Mouse (Mus musculus) hindbrain, embryonic 16.5 days (tissue): ENCODE measurements at regions not wholly inside any gene's neighbourhood (a gene's known extent, or its start where the extent isn't known, plus 50 kb on each side); places are given as distances from the start of the nearest gene placed in this dataset.

Experiments
- ATAC-seq: fragments of 200-750 bp; cut with Nextera tagmentation; 2 replicates; pipeline ENCODE4 v1.8.0; 2017; ENCODE audit warnings: moderate TSS enrichment, moderate library complexity
- H3K27ac ChIP-seq: fragments of 300-500 bp; sonication (generic); 2 replicates; pipeline ENCODE4 v1.5.1; 2014; ENCODE audit warnings: low read depth, mild to moderate bottlenecking, control low read depth, low read length, moderate library complexity
- H3K27me3 ChIP-seq: fragments of 300-500 bp; sonication (generic); replicated peaks from 2 replicates; pipeline ENCODE4 v1.6.1; 2014; ENCODE audit warnings: low read length; ENCODE audit not compliant: control insufficient read depth, insufficient read depth
- H3K36me3 ChIP-seq: fragments of 300-500 bp; sonication (generic); 2 replicates; pipeline ENCODE4 v1.6.1; 2014; ENCODE audit warnings: mild to moderate bottlenecking, low read length, moderate library complexity, mixed read lengths; ENCODE audit not compliant: control insufficient read depth, insufficient read depth
- H3K4me1 ChIP-seq: fragments of 300-500 bp; sonication (generic); 2 replicates; pipeline ENCODE4 v1.6.1; 2014; ENCODE audit warnings: low read depth, low read length; ENCODE audit not compliant: control insufficient read depth, insufficient read depth
- H3K4me2 ChIP-seq: fragments of 300-500 bp; sonication (generic); 2 replicates; pipeline ENCODE4 v1.6.1; 2014; ENCODE audit warnings: mild to moderate bottlenecking, low read length, control low read depth, moderate library complexity
- H3K4me3 ChIP-seq: fragments of 300-500 bp; sonication (generic); 2 replicates; pipeline ENCODE4 v1.5.1; 2014; ENCODE audit warnings: mild to moderate bottlenecking, low read length, control low read depth, moderate library complexity
- H3K9ac ChIP-seq: fragments of 300-500 bp; sonication (generic); 2 replicates; pipeline ENCODE4 v1.6.1; 2014; ENCODE audit warnings: low read depth, mild to moderate bottlenecking, control low read depth, low read length, moderate library complexity
- H3K9me3 ChIP-seq: fragments of 300-500 bp; sonication (generic); 2 replicates; pipeline ENCODE4 v1.6.1; 2014; ENCODE audit warnings: mild to moderate bottlenecking, low read length, moderate library complexity; ENCODE audit not compliant: control insufficient read depth
- WGBS: fragments of 180-500 bp; shearing (Covaris S2); extraction: QIAGEN DNeasy Blood & Tissue Kit; methylation state at CpG from one replicate; pipeline ENCODE4 v1.1.7; 2014; 5-methylcytosine and 5-hydroxymethylcytosine counted together

- H3K27ac ChIP-seq: no peak overlapping the region
- ATAC-seq: no peak
- no peaks in the 10 kb centered on the region for H3K36me3 ChIP-seq
- WGBS: 83% methylated on average over 6 of the region's 6 CpGs
- H3K9ac ChIP-seq: no peak overlapping the region
- H3K9me3 ChIP-seq: no peaks in the 10 kb centered on the region
- H3K27me3 ChIP-seq: no peaks in the 10 kb centered on the region
- H3K4me2 ChIP-seq: no peak overlapping the region
- H3K4me3 ChIP-seq: no peak overlapping the region
- no peaks in the 10 kb centered on the region for H3K4me1 ChIP-seq
Observed at GRCm38 (mm10) chr5:119365157-119365556, 305.3 kb upstream of the Tbx3 start.

DNA sequence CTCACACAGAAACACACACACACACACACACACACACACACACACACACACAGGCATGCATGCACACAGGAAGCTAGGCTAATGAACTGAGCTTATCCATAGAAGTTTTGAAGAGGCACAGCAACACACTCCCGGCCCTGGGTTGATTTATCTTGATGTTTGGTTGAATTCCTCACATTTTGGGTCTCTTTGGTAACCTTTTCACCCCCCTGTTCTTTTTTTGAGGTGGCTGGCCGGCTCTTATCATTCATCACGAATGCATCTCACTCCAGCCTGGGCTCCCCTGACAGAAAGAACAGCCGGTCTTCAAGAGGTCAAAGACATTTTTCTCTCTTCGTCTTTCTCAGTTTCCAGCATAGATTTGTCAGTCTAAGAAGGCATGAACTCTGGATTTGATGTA lies 304.2 kb upstream of the Tbx3 start:
- peaks cover 4% of the 10 kb centered on the region for H3K4me1 ChIP-seq
- H3K4me2 ChIP-seq: no peak overlapping the region
- H3K4me3 ChIP-seq: no peak overlapping the region
- H3K9me3 ChIP-seq: no peaks in the 10 kb centered on the region
- no peak for ATAC-seq
- H3K27me3 ChIP-seq: no peaks in the 10 kb centered on the region
- H3K27ac ChIP-seq: no peak overlapping the region
- no peaks in the 10 kb centered on the region for H3K36me3 ChIP-seq
- 39% methylated on average over 5 of the region's 5 CpGs for WGBS
- no peak overlapping the region for H3K9ac ChIP-seq

- Histone ChIP-seq H3K4me3 (no peak overlapping the region), H3K9me3 (no peaks in the 10 kb centered on the region), H3K9ac (no peak overlapping the region), H3K36me3 (no peaks in the 10 kb centered on the region), H3K4me1 (peaks cover 4% of the 10 kb centered on the region), H3K27ac (no peak overlapping the region), H3K4me2 (peak overlapping the region; percentile 32), H3K27me3 (no peaks in the 10 kb centered on the region)
- WGBS: 47% methylated on average over 12 of the region's 12 CpGs
- no peak for ATAC-seq
Observed at GRCm38 (mm10) chr5:119370481-119370880, 300.0 kb upstream of the Tbx3 start.

GRCm38 (mm10) chr5:119370931-119371330 lies 299.5 kb upstream of the Tbx3 start:
- H3K9ac ChIP-seq: no peak overlapping the region
- peaks cover 4% of the 10 kb centered on the region for H3K4me1 ChIP-seq
- peak overlapping the region; percentile 32 for H3K4me2 ChIP-seq
- H3K27me3 ChIP-seq: no peaks in the 10 kb centered on the region
- no peak overlapping the region for H3K4me3 ChIP-seq
- WGBS: 28% methylated on average over 16 of the region's 16 CpGs
- H3K27ac ChIP-seq: no peak overlapping the region
- ATAC-seq: no peak
- no peaks in the 10 kb centered on the region for H3K36me3 ChIP-seq
- H3K9me3 ChIP-seq: no peaks in the 10 kb centered on the region

GRCm38 (mm10) chr5:119373774-119374700 lies 296.4 kb upstream of the Tbx3 start:
- Histone ChIP-seq H3K27ac (no peak overlapping the region), H3K9me3 (no peaks in the 10 kb centered on the region), H3K9ac (no peak overlapping the region), H3K4me1 (peaks cover 4% of the 10 kb centered on the region), H3K4me2 (no peak overlapping the region), H3K27me3 (no peaks in the 10 kb centered on the region; the same call in 1 of the 2 replicates), H3K36me3 (no peaks in the 10 kb centered on the region), H3K4me3 (no peak overlapping the region)
- WGBS: 86% methylated on average over 24 of the region's 24 CpGs
- ATAC-seq: no peak

DNA sequence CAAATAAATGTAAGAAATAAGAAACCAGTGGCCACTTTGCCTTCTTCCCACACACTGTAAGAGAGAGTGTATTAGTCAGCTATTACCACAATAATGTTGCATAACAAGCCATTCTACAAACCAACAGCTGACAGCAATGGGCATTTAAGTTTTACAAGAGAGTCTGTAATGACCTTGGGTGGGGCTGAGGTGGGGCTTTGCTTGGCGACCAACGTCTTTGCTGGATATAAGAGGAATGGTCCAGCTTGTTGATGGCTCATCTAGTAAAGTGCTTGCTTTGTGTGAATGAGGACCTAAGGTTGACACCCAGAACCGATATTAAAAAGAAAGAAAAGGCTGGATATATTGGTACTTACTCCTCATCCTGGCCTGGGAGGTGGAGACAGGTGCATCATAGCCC lies 295.6 kb upstream of the Tbx3 start:
- H3K4me3 ChIP-seq: no peak overlapping the region
- no peak overlapping the region for H3K27ac ChIP-seq
- no peaks in the 10 kb centered on the region; the same call in 1 of the 2 replicates for H3K27me3 ChIP-seq
- no peak for ATAC-seq
- peaks cover 4% of the 10 kb centered on the region for H3K4me1 ChIP-seq
- no peaks in the 10 kb centered on the region for H3K36me3 ChIP-seq
- H3K4me2 ChIP-seq: no peak overlapping the region
- 95% methylated on average over 3 of the region's 3 CpGs for WGBS
- H3K9me3 ChIP-seq: no peaks in the 10 kb centered on the region
- H3K9ac ChIP-seq: no peak overlapping the region

GRCm38 (mm10) chr5:119378261-119378660 lies 292.2 kb upstream of the Tbx3 start:
- ATAC-seq: no peak
- H3K4me3 ChIP-seq: no peak overlapping the region
- no peaks in the 10 kb centered on the region; the same call in 1 of the 2 replicates for H3K27me3 ChIP-seq
- H3K27ac ChIP-seq: no peak overlapping the region
- WGBS: 20% methylated on average over 8 of the region's 8 CpGs
- H3K9ac ChIP-seq: no peak overlapping the region
- no peaks in the 10 kb centered on the region for H3K9me3 ChIP-seq
- no peaks in the 10 kb centered on the region for H3K4me1 ChIP-seq
- no peaks in the 10 kb centered on the region for H3K36me3 ChIP-seq
- no peak overlapping the region for H3K4me2 ChIP-seq

DNA sequence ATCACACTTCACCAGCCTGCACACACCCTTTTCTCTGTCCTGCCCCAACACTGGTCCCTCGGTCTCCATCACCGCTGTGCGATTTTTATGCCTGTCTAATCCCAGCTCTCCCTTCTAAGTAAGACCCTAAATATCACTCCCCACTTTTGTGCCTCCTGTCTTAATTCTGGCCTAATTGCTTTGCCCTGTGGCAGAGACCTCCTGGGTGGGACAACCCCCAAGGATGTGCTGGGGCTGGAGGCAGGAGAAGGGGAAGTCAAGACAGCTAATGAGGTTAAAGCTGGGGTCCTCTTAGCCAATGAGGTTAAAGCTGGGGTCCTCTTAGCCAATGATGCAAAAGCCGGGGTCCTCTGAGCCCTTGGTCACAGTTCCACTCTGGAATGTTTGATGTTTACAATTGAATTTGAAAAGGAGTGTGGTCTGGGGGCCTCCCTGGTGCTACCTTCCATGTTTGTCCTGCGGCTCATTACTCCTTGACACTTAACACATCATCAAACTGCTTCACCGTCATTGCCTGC lies 290.5 kb upstream of the Tbx3 start:
- Histone ChIP-seq H3K9ac (no peak overlapping the region), H3K4me3 (no peak overlapping the region), H3K9me3 (no peaks in the 10 kb centered on the region), H3K36me3 (no peaks in the 10 kb centered on the region), H3K27me3 (no peaks in the 10 kb centered on the region; the same call in 1 of the 2 replicates), H3K4me2 (no peak overlapping the region), H3K27ac (no peak overlapping the region), H3K4me1 (no peaks in the 10 kb centered on the region)
- no peak for ATAC-seq
- WGBS: 80% methylated on average over 6 of the region's 6 CpGs

DNA sequence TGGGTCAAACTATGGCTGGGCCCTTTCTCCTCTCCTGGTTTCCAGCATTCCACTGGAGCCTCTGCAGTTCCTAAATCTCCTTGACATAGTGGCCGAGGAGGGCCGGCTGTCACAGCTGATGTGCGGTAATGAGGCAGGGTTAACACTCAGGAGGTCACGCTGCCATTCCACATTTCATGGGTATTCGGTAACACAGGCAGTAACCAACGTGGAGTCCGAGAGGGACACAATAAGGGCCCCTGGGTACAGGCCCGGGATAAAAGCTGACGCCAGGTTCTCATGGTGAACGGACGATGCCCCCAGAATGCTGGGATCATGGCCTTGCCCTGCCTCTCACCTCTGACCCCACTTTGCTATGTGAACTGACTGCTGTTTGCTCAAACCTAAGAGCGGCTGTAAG lies 289.0 kb upstream of the Tbx3 start:
- Histone ChIP-seq H3K4me1 (no peaks in the 10 kb centered on the region), H3K4me2 (no peak overlapping the region), H3K27ac (no peak overlapping the region), H3K27me3 (no peaks in the 10 kb centered on the region; the same call in 1 of the 2 replicates), H3K9me3 (no peaks in the 10 kb centered on the region; the same call in 1 of the 2 replicates), H3K36me3 (no peaks in the 10 kb centered on the region), H3K4me3 (no peak overlapping the region), H3K9ac (no peak overlapping the region)
- no peak for ATAC-seq
- WGBS: 42% methylated on average over 12 of the region's 12 CpGs
